ENCODE assay signal across 8 mouse cellular contexts in the genomic region with DNA sequence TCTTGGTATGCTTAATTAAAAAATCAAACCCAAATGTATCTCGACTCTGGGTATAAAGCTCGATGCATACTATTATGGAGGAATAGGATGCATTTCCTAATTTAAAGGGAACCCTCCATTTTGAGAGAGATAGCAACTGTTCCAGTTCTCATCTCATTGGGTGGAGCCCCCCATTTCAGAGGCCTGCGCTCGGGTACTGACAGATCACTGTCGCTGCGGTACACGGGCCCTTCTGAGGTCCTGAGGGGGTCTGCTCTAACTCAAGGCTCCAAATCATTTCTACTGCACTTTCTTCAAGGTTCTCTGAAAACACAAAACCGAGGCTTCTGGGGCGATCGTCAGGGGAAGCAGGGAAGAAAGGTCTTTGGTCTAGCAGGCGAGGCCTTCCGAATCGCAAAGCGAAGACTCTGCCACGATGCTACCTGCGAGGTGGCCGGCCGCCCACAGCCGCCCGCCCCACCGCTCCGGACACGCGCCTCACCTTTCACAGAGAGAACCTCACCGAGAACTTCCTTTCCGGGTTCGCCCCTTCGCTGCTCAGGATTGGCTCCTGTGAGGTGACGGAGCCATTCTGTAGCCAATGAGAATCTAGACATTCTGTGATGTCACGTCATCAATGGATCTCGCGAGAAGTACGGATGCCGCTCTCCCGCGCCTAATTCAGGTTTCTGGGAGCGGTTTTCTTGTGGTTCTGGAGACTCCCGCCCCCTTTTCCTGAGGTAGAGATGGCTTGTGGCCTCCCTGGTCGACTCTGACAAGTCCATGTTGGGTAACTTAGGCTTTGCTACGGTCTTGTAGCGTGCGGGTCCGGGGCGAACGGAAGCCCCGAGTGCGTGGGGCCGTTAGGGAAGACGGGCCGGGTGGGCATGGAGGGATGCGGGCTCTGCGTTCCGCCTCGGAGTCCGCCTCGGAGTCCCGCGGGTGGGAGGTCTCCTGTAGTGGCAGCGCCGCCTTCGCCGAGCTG. TPM values are rescaled to one million over a fixed set of nuclear protein-coding genes. Genes with fewer than 3 reads are reported as not detected.
DNase-seq lines count a peak whose midpoint lies in the region; ATAC-seq and TF ChIP-seq lines count a peak whose summit lies in the region.

TSS of gene Mre11a (plus strand) at position 616 of the 964 bp plus-strand sequence.
TSS of gene Ankrd49 (minus strand) at position 818 of the 964 bp plus-strand sequence.

- H3K27ac ChIP-seq in ES-E14 (ENCODE audit: insufficient read depth, low read depth, low read length, poor library complexity, severe bottlenecking): peak within 1 kb of the TSS; percentile 79
- H3K27ac ChIP-seq in forebrain, embryonic 15.5 days (replicated peaks): peak within 1 kb of the TSS; percentile 94

- peaks cover 0 to 2% of the 10 kb centered on the region in 2 experiments; a peak in 2 of 4 replicates for H3K4me1 ChIP-seq in ES-E14 (ENCODE audit: control insufficient read depth in 2 of 2, insufficient read depth in 2 of 2, low read length in 2 of 2, poor library complexity in 1 of 2)
- peaks cover 11% of the 10 kb centered on the region for H3K4me1 ChIP-seq in forebrain, embryonic 15.5 days
- H3K4me1 ChIP-seq in lung, adult 2 months (ENCODE audit: control insufficient read depth, insufficient read depth, low read length): no peaks in the 10 kb centered on the region; the same call in 1 of the 2 replicates

- TF ChIP-seq POLR2A in lung, adult 2 months (IDR thresholded peaks at IDR 0.05; ENCODE audit: borderline replicate concordance, extremely low read depth, low read depth, low read length): peak; percentile 66

- peaks cover 23% of the 10 kb centered on the region for H3K36me3 ChIP-seq in ES-E14 (ENCODE audit: control insufficient read depth, insufficient read depth, low read length, poor library complexity, severe bottlenecking)
- H3K36me3 ChIP-seq in forebrain, embryonic 15.5 days: peaks cover 36% of the 10 kb centered on the region

- peak within 1 kb of the TSS; percentile 79 to 94 for H3K4me3 ChIP-seq in ES-E14 (ENCODE audit: insufficient read depth in 1 of 2, low read depth in 1 of 2, low read length in 2 of 2, poor library complexity in 1 of 2, severe bottlenecking in 1 of 2)
- H3K4me3 ChIP-seq in forebrain, embryonic 15.5 days: peak within 1 kb of the TSS; percentile 62
- peak within 1 kb of the TSS; percentile 92 for H3K4me3 ChIP-seq in lung, adult 2 months (replicated peaks; ENCODE audit: extremely low read depth, low read depth, low read length)

- peak within 1 kb of the TSS; percentile 62 for H3K4me2 ChIP-seq in forebrain, embryonic 15.5 days (replicated peaks)

- H3K9me3 ChIP-seq in ES-E14 (ENCODE audit: control insufficient read depth, insufficient read depth, low read depth, low read length): no peaks in the 10 kb centered on the region
- H3K9me3 ChIP-seq in forebrain, embryonic 15.5 days: no peaks in the 10 kb centered on the region

- under 1% methylated on average over 62 of the region's 62 CpGs for WGBS in forebrain, embryonic 15.5 days
- WGBS in lung, adult 2 months: under 1% methylated on average over 62 of the region's 62 CpGs

- in situ Hi-C loops in ES-E14 (cut with MboI; ENCODE audit: low sequenced_read_pairs in 2 of 2, unreplicated experiment in 2 of 2): no loop called here

- peak; percentile 100 for ATAC-seq in forebrain, embryonic 15.5 days (replicated peaks)
- peak; percentile 100 for ATAC-seq in neutrophil, adult 5-6 weeks (ENCODE audit: extremely low read depth, insufficient number of reproducible peaks, low FRiP score, poor library complexity, severe bottlenecking)

- no peaks in the 10 kb centered on the region for H3K27me3 ChIP-seq in forebrain, embryonic 15.5 days

- peak within 1 kb of the TSS; percentile 98 for H3K9ac ChIP-seq in ES-E14 (ENCODE audit: insufficient read depth, low read depth, low read length, poor library complexity, severe bottlenecking)
- H3K9ac ChIP-seq in forebrain, embryonic 15.5 days (replicated peaks): peak within 1 kb of the TSS; percentile 64

- no peak for TF ChIP-seq CTCF in lung, adult 2 months (IDR thresholded peaks at IDR 0.05; ENCODE audit: insufficient read depth, low read length)

- DNase-seq in ES-E14 (ENCODE audit: low read depth, low spot score): peak; percentile 98
- DNase-seq in cerebellum, adult 11-12 months: peak; percentile 93
- DNase-seq in heart, postnatal 25 days (ENCODE audit: low spot score): peak; percentile 85
- DNase-seq in layer of hippocampus, adult 18-20 months (ENCODE audit: low spot score in 2 of 2): peak; percentile 91 to 96
- DNase-seq in lung, adult 2 months: peak; percentile 93
- peak; percentile 79 to 89 for DNase-seq in thymus, adult 18-20 months

- intact Hi-C loops in heart, postnatal 25 days (cut with DNase I): loop anchor here (10.0 kb wide), 1 partner anchor 960 kb away; the partner anchor contains the start of genes Cep57 and Fam76b

TF ChIP-seq in ES-E14, 5 proteins besides CTCF, POLR2A, EP300 and RAD21:
- TF ChIP-seq ZNF384 (IDR thresholded peaks at IDR 0.05; ENCODE audit: low read depth, low read length) (no peak), CHD2 (IDR thresholded peaks at IDR 0.05; ENCODE audit: low read depth, low read length) (peak; percentile 99), ZC3H11A (IDR thresholded peaks at IDR 0.05; ENCODE audit: borderline replicate concordance, low read depth, low read length) (no peak), MAFK (IDR thresholded peaks at IDR 0.05; ENCODE audit: insufficient read depth, low read depth, low read length) (no peak), HCFC1 (IDR thresholded peaks at IDR 0.05; ENCODE audit: borderline replicate concordance, insufficient read depth, low read length) (peak; percentile 64; the same call in 1 of the 2 replicates)

RNA-seq across cellular contexts. Expression of gene Mre11a, which starts in this region (rescaled TPM):
- total RNA-seq in ES-E14 (2012; rRNA removed): 34.9 and 46.0 TPM in 2 replicates
- polyA plus RNA-seq in forebrain, embryonic 15.5 days (2015; fragmentation: Nextera tagmentation; extraction: Ambion mirVana): 14.8 and 17.1 TPM in 2 replicates
- total RNA-seq in heart, postnatal 25 days (2021): 10 to 100 TPM in 1 of 2 experiments, 1 to 10 TPM in 1; 6.7 to 12.8 TPM
- 10 to 100 TPM; 10.9 to 14.0 TPM for total RNA-seq in layer of hippocampus, adult 18-20 months (2021)
- polyA plus RNA-seq in lung, adult 2 months (2012; rRNA removed): 2.1 and 3.8 TPM in 2 replicates
- total RNA-seq in neutrophil, adult 5-6 weeks (2017): 23.6 TPM in 2 replicates

RNA-seq across cellular contexts. Expression of gene Ankrd49, which starts in this region (rescaled TPM):
- 44.4 and 48.7 TPM in 2 replicates for total RNA-seq in ES-E14 (2012; rRNA removed)
- 43.0 and 47.3 TPM in 2 replicates for polyA plus RNA-seq in forebrain, embryonic 15.5 days (2015; fragmentation: Nextera tagmentation; extraction: Ambion mirVana)
- total RNA-seq in heart, postnatal 25 days (2021): 1 to 10 TPM; 7.5 to 8.1 TPM
- 10 to 100 TPM; 13.4 to 14.2 TPM for total RNA-seq in layer of hippocampus, adult 18-20 months (2021)
- polyA plus RNA-seq in lung, adult 2 months (2012; rRNA removed): 3.3 and 5.0 TPM in 2 replicates
- 29.8 and 31.3 TPM in 2 replicates for total RNA-seq in neutrophil, adult 5-6 weeks (2017)

Comparison
In these comparisons a context has a peak if more than half of its experiments do, and no peak if none do; other contexts are left out.
1. Peak in every context shown above with its lines: DNase-seq, ATAC-seq, H3K4me3 ChIP-seq and H3K27ac ChIP-seq.